Mouse (Mus musculus): ENCODE results near the gene Irx6.

DNA sequence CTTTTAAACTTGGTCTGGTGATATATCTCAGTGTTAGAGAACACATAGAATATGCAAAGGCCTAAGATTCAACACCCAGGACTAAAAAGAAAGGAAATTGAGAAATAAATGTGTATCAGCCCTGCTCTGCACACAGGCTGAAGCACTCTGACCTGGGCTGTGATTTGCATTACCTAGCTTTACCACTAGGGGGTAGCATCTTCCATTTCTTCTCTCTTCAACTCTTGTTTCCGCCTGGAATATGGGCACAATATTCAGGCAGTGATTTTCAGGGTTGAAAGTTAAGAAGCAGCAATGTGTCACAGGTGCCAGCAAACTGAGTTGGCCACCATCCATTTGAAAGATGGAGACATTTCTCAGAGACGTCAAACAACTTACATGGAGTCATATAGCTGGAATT lies 27.5 kb upstream of the Irx6 start:
- TF ChIP-seq TAL1 (IDR thresholded peaks at IDR 0.05; ENCODE audit: low read length), result no peak
- no peak for TF ChIP-seq GATA1 (IDR thresholded peaks at IDR 0.05; ENCODE audit: low read length)
